In the genomic region with DNA sequence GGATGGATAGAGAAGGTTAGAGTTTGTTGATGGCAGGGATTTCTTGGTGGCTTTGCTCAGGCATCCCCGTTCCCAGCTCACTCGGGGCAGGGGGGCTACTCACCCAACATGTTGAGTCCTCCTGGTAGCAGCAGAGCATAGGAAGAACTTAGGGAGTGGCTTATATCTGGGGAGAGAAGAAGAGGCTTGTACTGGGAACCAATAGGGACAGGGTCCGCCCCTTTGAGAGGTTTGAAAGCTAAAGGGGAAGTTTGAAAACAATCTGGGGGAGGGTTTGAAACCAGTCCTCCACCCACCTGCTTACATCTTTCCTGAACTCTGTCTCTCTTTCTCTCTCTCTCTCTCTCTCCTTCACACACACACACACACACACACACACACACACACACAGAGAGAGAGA, we compare ENCODE assay signal across 9 mouse cellular contexts. TPM values are rescaled to one million over a fixed set of nuclear protein-coding genes. Genes with fewer than 3 reads are reported as not detected.
A peak's percentile ranks its signal among the peaks of the same experiment; 100 is the strongest.
DNase-seq lines count a peak whose midpoint lies in the region; ATAC-seq lines count a peak whose summit lies in the region.
"Had no signal": no experiment of that assay in that cellular context is flagged by ENCODE, and none has a peak within 500 bp of the region (broad histone marks: within the 10 kb centered on the region; RNA-seq: fewer than 3 reads in every experiment).

A gene (minus strand): TSS at position 157 of the 400 bp plus-strand sequence.

- no peak within 1 kb of the TSS for H3K27ac ChIP-seq in embryonic facial prominence, embryonic 14.5 days (replicated peaks; ENCODE audit: low read depth, low read length)
- no peak within 1 kb of the TSS for H3K27ac ChIP-seq in embryonic facial prominence, embryonic 10.5 days (replicated peaks)
- no peak within 1 kb of the TSS for H3K27ac ChIP-seq in forebrain, embryonic 15.5 days (replicated peaks)
- H3K27ac ChIP-seq: limb, embryonic 13.5 days had no signal

- H3K36me3 ChIP-seq in embryonic facial prominence, embryonic 14.5 days (ENCODE audit: control insufficient read depth, insufficient read depth, low read length), result no peaks in the 10 kb centered on the region
- no peaks in the 10 kb centered on the region for H3K36me3 ChIP-seq in embryonic facial prominence, embryonic 10.5 days (replicated peaks)
- no peaks in the 10 kb centered on the region for H3K36me3 ChIP-seq in forebrain, embryonic 15.5 days
- H3K36me3 ChIP-seq: limb, embryonic 13.5 days had no signal

- peak; percentile 7 for DNase-seq in embryonic facial prominence, embryonic 14.5 days (ENCODE audit: low spot score)
- DNase-seq in embryonic facial prominence, embryonic 10.5 days (ENCODE audit: low spot score), result no peak
- peak; percentile 8 to 35 for DNase-seq in thymus, adult 18-20 months
- DNase-seq in thymus, postnatal 10 days (ENCODE audit: low spot score in 2 of 2), result no peak
- DNase-seq in large intestine, adult 2 months (ENCODE audit: low read depth, low spot score), result no peak
- DNase-seq in thymus, postnatal 4 days, result peak; percentile 19
- DNase-seq in Muller cell, postnatal 12 days (ENCODE audit: inconsistent ontology term), result no peak

- H3K9ac ChIP-seq in embryonic facial prominence, embryonic 14.5 days (ENCODE audit: low read depth, low read length), result no peak within 1 kb of the TSS
- H3K9ac ChIP-seq in forebrain, embryonic 15.5 days (replicated peaks), result no peak within 1 kb of the TSS
- H3K9ac ChIP-seq: limb, embryonic 13.5 days had no signal

- no peaks in the 10 kb centered on the region for H3K27me3 ChIP-seq in embryonic facial prominence, embryonic 14.5 days (replicated peaks; ENCODE audit: control insufficient read depth, insufficient read depth, low read length)
- no peaks in the 10 kb centered on the region for H3K27me3 ChIP-seq in embryonic facial prominence, embryonic 10.5 days (replicated peaks; ENCODE audit: low read depth, poor library complexity, severe bottlenecking)
- no peaks in the 10 kb centered on the region for H3K27me3 ChIP-seq in forebrain, embryonic 15.5 days
- H3K27me3 ChIP-seq: limb, embryonic 13.5 days had no signal

- WGBS in embryonic facial prominence, embryonic 14.5 days, result 45% methylated on average over 3 of the region's 3 CpGs
- 59% methylated on average over 3 of the region's 3 CpGs for WGBS in embryonic facial prominence, embryonic 10.5 days
- WGBS in large intestine, adult 2 months, result 57% methylated on average over 3 of the region's 3 CpGs
- 64% methylated on average over 3 of the region's 3 CpGs for WGBS in forebrain, embryonic 15.5 days

- no peaks in the 10 kb centered on the region for H3K9me3 ChIP-seq in embryonic facial prominence, embryonic 14.5 days (ENCODE audit: control insufficient read depth, low read length)
- no peaks in the 10 kb centered on the region for H3K9me3 ChIP-seq in embryonic facial prominence, embryonic 10.5 days
- no peaks in the 10 kb centered on the region for H3K9me3 ChIP-seq in forebrain, embryonic 15.5 days
- H3K9me3 ChIP-seq: limb, embryonic 13.5 days had no signal

- no peak for ATAC-seq in embryonic facial prominence, embryonic 14.5 days (ENCODE audit: low read depth)
- no peak for ATAC-seq in forebrain, embryonic 15.5 days (replicated peaks)

- no peak within 1 kb of the TSS for H3K4me3 ChIP-seq in embryonic facial prominence, embryonic 14.5 days (ENCODE audit: low read depth, low read length)
- H3K4me3 ChIP-seq in embryonic facial prominence, embryonic 10.5 days, result no peak within 1 kb of the TSS
- no peak within 1 kb of the TSS for H3K4me3 ChIP-seq in forebrain, embryonic 15.5 days
- H3K4me3 ChIP-seq: limb, embryonic 13.5 days had no signal

- H3K4me2 ChIP-seq in embryonic facial prominence, embryonic 14.5 days (ENCODE audit: low read depth, low read length), result no peak within 1 kb of the TSS
- no peak within 1 kb of the TSS for H3K4me2 ChIP-seq in forebrain, embryonic 15.5 days (replicated peaks)
- H3K4me2 ChIP-seq: limb, embryonic 13.5 days had no signal

- no peaks in the 10 kb centered on the region for H3K4me1 ChIP-seq in embryonic facial prominence, embryonic 14.5 days (ENCODE audit: control insufficient read depth, insufficient read depth, low read length)
- no peaks in the 10 kb centered on the region for H3K4me1 ChIP-seq in embryonic facial prominence, embryonic 10.5 days
- H3K4me1 ChIP-seq in forebrain, embryonic 15.5 days, result no peaks in the 10 kb centered on the region
- H3K4me1 ChIP-seq: limb, embryonic 13.5 days had no signal

RNA-seq across cellular contexts. Expression of the gene that starts here (rescaled TPM):
- polyA plus RNA-seq in embryonic facial prominence, embryonic 14.5 days (2014; fragmentation: Nextera tagmentation; extraction: Ambion mirVana), result 16.2 and 23.0 TPM in 2 replicates
- 0.38 and 0.86 TPM in 2 replicates for polyA plus RNA-seq in embryonic facial prominence, embryonic 10.5 days (2016; fragmentation: Nextera tagmentation; extraction: Ambion mirVana)
- 217 and 307 TPM in 2 replicates for polyA plus RNA-seq in large intestine, adult 2 months (2012; rRNA removed)
- 3.1 and 6.2 TPM in 2 replicates for polyA plus RNA-seq in forebrain, embryonic 15.5 days (2015; fragmentation: Nextera tagmentation; extraction: Ambion mirVana)

Comparison
In these comparisons a context has a peak if more than half of its experiments do, and no peak if none do; other contexts are left out.
1. DNase-seq: peak in embryonic facial prominence, embryonic 14.5 days (single experiment), thymus, adult 18-20 months (2 of 2) and thymus, postnatal 4 days (single experiment); none in embryonic facial prominence, embryonic 10.5 days (single experiment), thymus, postnatal 10 days (0 of 2), large intestine, adult 2 months (single experiment) and Muller cell, postnatal 12 days (single experiment).